Mouse (Mus musculus): ENCODE measurements at regions not wholly inside any gene's neighbourhood (a gene's known extent, or its start where the extent isn't known, plus 50 kb on each side); places are given as distances from the start of the nearest gene placed in this dataset.
A peak's percentile ranks its signal among the peaks of the same experiment; 100 is the strongest.

- intact Hi-C loops (cut with DNase I) = no loop called here
- DNase-seq (ENCODE audit: low spot score in 2 of 2) = no peak
These were observed 162.3 kb upstream of the Zc3h12c start for GRCm38 (mm10) chr9:52330652-52331051.

GRCm38 (mm10) chr9:52324347-52324746 is 156.0 kb upstream of the Zc3h12c start:
- DNase-seq (ENCODE audit: low spot score in 2 of 2) = no peak
- intact Hi-C loops (cut with DNase I) = no loop called here

GRCm38 (mm10) chr9:52323757-52324156 is 155.4 kb upstream of the Zc3h12c start:
- intact Hi-C loops (cut with DNase I) = no loop called here

GRCm38 (mm10) chr9:52323226-52323625 is 154.9 kb upstream of the Zc3h12c start:
- DNase-seq (ENCODE audit: low spot score in 2 of 2) = peak in 1 of 2 experiments; percentile 22
- intact Hi-C loops (cut with DNase I) = no loop called here

More at GRCm38 (mm10) chr9:52323757-52324156, 155.4 kb upstream of the Zc3h12c start:
- DNase-seq (ENCODE audit: low spot score in 2 of 2) = peak in 1 of 2 experiments; percentile 6

- intact Hi-C loops (cut with DNase I) = loop anchor here (10.0 kb wide), 1 partner anchor 843 kb away; no protein-coding TSS in a partner anchor
- no peak for DNase-seq (ENCODE audit: low spot score in 2 of 2)
These were observed 133.1 kb upstream of the Zc3h12c start for GRCm38 (mm10) chr9:52301521-52301920.

GRCm38 (mm10) chr9:52298329-52298728 is 130.0 kb upstream of the Zc3h12c start:
- intact Hi-C loops (cut with DNase I) = loop anchor here (5.0 kb wide), 2 partner anchors 379 to 919 kb away; partner anchors contain the start of gene AI593442
- peak; percentile 61 to 66 for DNase-seq (ENCODE audit: low spot score in 2 of 2)

- DNase-seq (ENCODE audit: low spot score in 2 of 2) = no peak
- intact Hi-C loops (cut with DNase I) = loop anchor here (5.0 kb wide), 2 partner anchors 383 to 923 kb away; partner anchors contain the start of gene AI593442
These were observed 126.3 kb upstream of the Zc3h12c start for GRCm38 (mm10) chr9:52294699-52295098.

- intact Hi-C loops (cut with DNase I) = loop anchor here (5.0 kb wide), 2 partner anchors 297 to 312 kb away; no protein-coding TSS in a partner anchor
These were observed 120.7 kb upstream of the Zc3h12c start for GRCm38 (mm10) chr9:52289069-52289468.

GRCm38 (mm10) chr9:52287761-52288275 is 119.4 kb upstream of the Zc3h12c start:
- no peak for DNase-seq (ENCODE audit: low spot score in 2 of 2)
- intact Hi-C loops (cut with DNase I) = loop anchor here (2.0 to 5.0 kb wide), 4 partner anchors 155 to 311 kb away; no protein-coding TSS in a partner anchor

More at GRCm38 (mm10) chr9:52289069-52289468, 120.7 kb upstream of the Zc3h12c start:
- no peak for DNase-seq (ENCODE audit: low spot score in 2 of 2)

- peak; percentile 40 to 81 for DNase-seq (ENCODE audit: low spot score in 2 of 2)
- intact Hi-C loops (cut with DNase I) = loop anchor here (2.0 to 5.0 kb wide), 4 partner anchors 154 to 310 kb away; no protein-coding TSS in a partner anchor
These were observed 118.9 kb upstream of the Zc3h12c start for GRCm38 (mm10) chr9:52287246-52287651.

- DNase-seq (ENCODE audit: low spot score in 2 of 2) = no peak
- intact Hi-C loops (cut with DNase I) = loop anchor here (2.0 to 5.0 kb wide), 4 partner anchors 153 to 309 kb away; no protein-coding TSS in a partner anchor
These were observed 117.7 kb upstream of the Zc3h12c start for GRCm38 (mm10) chr9:52286104-52286503.

- no peak for DNase-seq (ENCODE audit: low spot score in 2 of 2)
- intact Hi-C loops (cut with DNase I) = no loop called here
These were observed 115.2 kb upstream of the Zc3h12c start for GRCm38 (mm10) chr9:52283558-52283957.

- DNase-seq (ENCODE audit: low spot score in 2 of 2) = peak in 1 of 2 experiments; percentile 72
- intact Hi-C loops (cut with DNase I) = no loop called here
These were observed 112.6 kb upstream of the Zc3h12c start for GRCm38 (mm10) chr9:52280995-52281394.

GRCm38 (mm10) chr9:52280556-52280955 is 112.2 kb upstream of the Zc3h12c start:
- DNase-seq (ENCODE audit: low spot score in 2 of 2) = no peak
- intact Hi-C loops (cut with DNase I) = no loop called here

- no peak for DNase-seq (ENCODE audit: low spot score in 2 of 2)
- intact Hi-C loops (cut with DNase I) = no loop called here
These were observed 110.3 kb upstream of the Zc3h12c start for GRCm38 (mm10) chr9:52278701-52279023.

GRCm38 (mm10) chr9:52277954-52278700 is 109.8 kb upstream of the Zc3h12c start:
- peak in 1 of 2 experiments; percentile 25 for DNase-seq (ENCODE audit: low spot score in 2 of 2)
- intact Hi-C loops (cut with DNase I) = no loop called here

- DNase-seq (ENCODE audit: low spot score in 2 of 2) = no peak
- intact Hi-C loops (cut with DNase I) = loop anchor here (5.0 kb wide), 2 partner anchors 107 to 282 kb away; partner anchors contain the start of gene Zc3h12c
These were observed 105.6 kb upstream of the Zc3h12c start for GRCm38 (mm10) chr9:52273994-52274393.

- intact Hi-C loops (cut with DNase I) = loop anchor here (5.0 kb wide), 2 partner anchors 105 to 280 kb away; partner anchors contain the start of gene Zc3h12c
- DNase-seq (ENCODE audit: low spot score in 2 of 2) = no peak
These were observed 104.3 kb upstream of the Zc3h12c start for GRCm38 (mm10) chr9:52272668-52273067.

GRCm38 (mm10) chr9:52271345-52272116 is 103.2 kb upstream of the Zc3h12c start:
- intact Hi-C loops (cut with DNase I) = loop anchor here (5.0 kb wide), 2 partner anchors 104 to 279 kb away; partner anchors contain the start of gene Zc3h12c
- DNase-seq (ENCODE audit: low spot score in 2 of 2) = no peak

GRCm38 (mm10) chr9:52261538-52261937 is 93.2 kb upstream of the Zc3h12c start:
- DNase-seq (ENCODE audit: low spot score in 2 of 2) = no peak
- intact Hi-C loops (cut with DNase I) = no loop called here

All from left cerebral cortex, postnatal 14 days (tissue).